Mouse (Mus musculus) ES-E14 (cell line): ENCODE measurements around the gene Elk4. TPM values are rescaled to one million over a fixed set of nuclear protein-coding genes. Genes with fewer than 3 reads are reported as not detected.

Source experiments
- DNase-seq: peaks from one replicate; pipeline ENCODE4 v3.0.0-alpha.2; 2013; ENCODE audit warnings: low read depth, low spot score
- H3K27ac ChIP-seq: 2 replicates; pipeline ENCODE4 v1.5.1; 2012; ENCODE audit warnings: low read depth, mild to moderate bottlenecking, low read length, moderate library complexity, mixed read lengths; ENCODE audit not compliant: poor library complexity, insufficient read depth, severe bottlenecking
- H3K36me3 ChIP-seq: 2 replicates; pipeline ENCODE4 v1.6.1; 2012; ENCODE audit warnings: mild to moderate bottlenecking, low read length, moderate library complexity, mixed read lengths; ENCODE audit not compliant: control insufficient read depth, poor library complexity, insufficient read depth, severe bottlenecking
- H3K4me1 ChIP-seq, 2 experiments: fragments of 150-350 bp in 1 of 2; sonication (generic) in 1 of 2; 2 replicates each; pipeline ENCODE4 v1.6.1; 2012; ENCODE audit warnings: low read length in 2 of 2, mild to moderate bottlenecking in 1 of 2, mixed read lengths in 1 of 2; ENCODE audit not compliant: control insufficient read depth in 2 of 2, insufficient read depth in 2 of 2, poor library complexity in 1 of 2
- H3K4me3 ChIP-seq, 2 experiments: fragments of 150-350 bp in 1 of 2; sonication (generic) in 1 of 2; 2 replicates each; pipeline ENCODE4 v1.5.1; 2012; ENCODE audit warnings: low read length in 2 of 2, low read depth in 1 of 2, mild to moderate bottlenecking in 1 of 2, mixed read lengths in 1 of 2; ENCODE audit not compliant: insufficient read depth in 1 of 2, poor library complexity in 1 of 2, severe bottlenecking in 1 of 2
- H3K9ac ChIP-seq: 2 replicates; pipeline ENCODE4 v1.6.1; 2012; ENCODE audit warnings: low read depth, mild to moderate bottlenecking, low read length, mixed read lengths; ENCODE audit not compliant: poor library complexity, insufficient read depth, severe bottlenecking
- H3K9me3 ChIP-seq: fragments of 150-350 bp; sonication (generic); 2 replicates; pipeline ENCODE4 v1.6.1; 2012; ENCODE audit warnings: low read depth, mild to moderate bottlenecking, low read length; ENCODE audit not compliant: control insufficient read depth, insufficient read depth
- CHD2 ChIP-seq: IDR thresholded peaks from 2 replicates; pipeline ENCODE4 v1.6.1; 2014; ENCODE audit warnings: mild to moderate bottlenecking, low read depth, low read length, inconsistent platforms
- HCFC1 ChIP-seq: IDR thresholded peaks from 2 replicates; pipeline ENCODE4 v1.6.1; 2012; ENCODE audit warnings: low read length, inconsistent platforms, borderline replicate concordance; ENCODE audit not compliant: insufficient read depth
- MAFK ChIP-seq: IDR thresholded peaks from 2 replicates; pipeline ENCODE4 v1.6.1; 2014; ENCODE audit warnings: mild to moderate bottlenecking, low read depth, low read length, inconsistent platforms; ENCODE audit not compliant: insufficient read depth
- in situ Hi-C, 2 experiments: fragments of 600-800 bp; cut with MboI; formaldehyde crosslinking; loops; one replicate each; pipeline ENCODE4 v1.15.1; 2025; ENCODE audit warnings: low sequenced_read_pairs in 2 of 2, inconsistent platforms in 1 of 2; ENCODE audit not compliant: unreplicated experiment in 2 of 2
- total RNA-seq: library from RNA; depleted of rRNA; stranded (reverse); fragments of 300-350 nt; gene quantifications from 2 replicates; pipeline ENCODE4 v1.2.3, GENCODE M21; 2012; rRNA removed

Elk4 gene
- total RNA-seq, 1 experiment = 14.7 TPM

- no peak overlapping the region for H3K9ac ChIP-seq
- H3K4me1 ChIP-seq = no peaks in the 10 kb centered on the region
- H3K9me3 ChIP-seq = no peaks in the 10 kb centered on the region
- H3K4me3 ChIP-seq = no peak overlapping the region
- H3K36me3 ChIP-seq = no peaks in the 10 kb centered on the region
- DNase-seq = no peak
- no peak overlapping the region for H3K27ac ChIP-seq
- TF ChIP-seq CHD2 (no peak), HCFC1 (no peak), MAFK (no peak)
- in situ Hi-C loops = no loop called here
Observed at GRCm38 (mm10) chr1:132075576-132075975, 68.2 kb downstream of the Elk4 start.

GRCm38 (mm10) chr1:132078413-132078812 lies 71.0 kb downstream of the Elk4 start:
- H3K4me3 ChIP-seq = no peak overlapping the region
- TF ChIP-seq MAFK = no peak
- H3K36me3 ChIP-seq = no peaks in the 10 kb centered on the region
- no peaks in the 10 kb centered on the region for H3K4me1 ChIP-seq
- DNase-seq = no peak
- H3K9me3 ChIP-seq = no peaks in the 10 kb centered on the region
- H3K9ac ChIP-seq = no peak overlapping the region
- H3K27ac ChIP-seq = no peak overlapping the region
- in situ Hi-C loops = no loop called here

Other genes starting within 250 kb of the Elk4 start
- 2.0 and 4.9 TPM in 2 replicates for gene Pm20d1, start 210.2 kb upstream of the Elk4 start, total RNA-seq
- 17.3 and 21.8 TPM in 2 replicates for gene Slc41a1, start 180.1 kb upstream of the Elk4 start, total RNA-seq
- 4.7 and 9.7 TPM in 2 replicates for gene Rab29, start 140.4 kb upstream of the Elk4 start, total RNA-seq
- 207 and 219 TPM in 2 replicates for gene Nucks1, start 97.1 kb upstream of the Elk4 start, total RNA-seq
- gene Slc45a3, start 44.6 kb upstream of the Elk4 start, total RNA-seq = 6.0 and 7.5 TPM in 2 replicates
- 1.3 and 2.4 TPM in 2 replicates for gene Mfsd4a, start 60.5 kb downstream of the Elk4 start, total RNA-seq
- gene Cdk18, start 132.1 kb downstream of the Elk4 start, total RNA-seq = 9.6 and 10.8 TPM in 2 replicates
- gene Lemd1, start 183.8 kb downstream of the Elk4 start, total RNA-seq = 3.9 and 4.3 TPM in 2 replicates
- 5.0 and 6.5 TPM in 2 replicates for gene AC124108.1, start 183.8 kb downstream of the Elk4 start, total RNA-seq
- 0.37 TPM in 1 of 2 replicates, not detected in the other for gene Gm10188, start 222.2 kb downstream of the Elk4 start, total RNA-seq